Mouse (Mus musculus): ENCODE measurements around the gene Slc4a3. TPM values are rescaled to one million over a fixed set of nuclear protein-coding genes. Genes with fewer than 3 reads are reported as not detected.

Slc4a3 gene
- polyA plus RNA-seq, 1 experiment from 2014 or later, result 25.4 TPM

DNA sequence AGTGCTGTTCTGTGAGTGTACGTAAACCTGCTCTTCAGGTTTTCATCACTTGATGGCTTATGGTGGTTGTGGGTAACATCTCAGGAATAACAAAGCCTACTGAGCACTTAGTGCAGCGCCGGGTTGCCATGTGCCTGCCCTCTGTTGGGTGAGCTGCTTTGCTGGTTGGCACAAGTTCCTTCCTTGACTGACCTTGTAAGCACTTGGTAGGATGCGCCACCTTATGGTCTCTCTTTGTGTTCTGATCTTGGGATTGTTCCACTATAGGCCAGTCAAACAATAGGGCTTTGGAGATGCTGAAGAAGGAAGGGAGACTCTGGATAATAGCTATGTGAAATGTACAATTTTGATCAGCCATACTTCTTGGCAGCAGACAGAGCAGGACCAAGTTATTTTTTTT lies 15.5 kb upstream of the Slc4a3 start:
- Histone ChIP-seq H3K36me3 (peaks cover 84% of the 10 kb centered on the region), H3K9me3 (no peaks in the 10 kb centered on the region), H3K27me3 (replicated peaks) (no peaks in the 10 kb centered on the region), H3K9ac (no peak overlapping the region), H3K4me2 (no peak overlapping the region), H3K4me1 (no peaks in the 10 kb centered on the region), H3K27ac (replicated peaks) (no peak overlapping the region), H3K4me3 (no peak overlapping the region)
- 62% methylated on average over 4 of the region's 4 CpGs for WGBS
- ATAC-seq (ENCODE audit: extremely low read depth, insufficient number of reproducible peaks, low FRiP score, low TSS enrichment), result no peak

- Histone ChIP-seq H3K4me1 (no peaks in the 10 kb centered on the region), H3K36me3 (peaks cover 79% of the 10 kb centered on the region), H3K9me3 (no peaks in the 10 kb centered on the region), H3K9ac (no peak overlapping the region), H3K4me2 (no peak overlapping the region), H3K4me3 (no peak overlapping the region), H3K27ac (replicated peaks) (no peak overlapping the region), H3K27me3 (replicated peaks) (no peaks in the 10 kb centered on the region)
- 85% methylated on average over 19 of the region's 19 CpGs for WGBS
- no peak for ATAC-seq (ENCODE audit: extremely low read depth, insufficient number of reproducible peaks, low FRiP score, low TSS enrichment)
Measured at GRCm38 (mm10) chr1:75532280-75533172, 13.5 kb upstream of the Slc4a3 start.

DNA sequence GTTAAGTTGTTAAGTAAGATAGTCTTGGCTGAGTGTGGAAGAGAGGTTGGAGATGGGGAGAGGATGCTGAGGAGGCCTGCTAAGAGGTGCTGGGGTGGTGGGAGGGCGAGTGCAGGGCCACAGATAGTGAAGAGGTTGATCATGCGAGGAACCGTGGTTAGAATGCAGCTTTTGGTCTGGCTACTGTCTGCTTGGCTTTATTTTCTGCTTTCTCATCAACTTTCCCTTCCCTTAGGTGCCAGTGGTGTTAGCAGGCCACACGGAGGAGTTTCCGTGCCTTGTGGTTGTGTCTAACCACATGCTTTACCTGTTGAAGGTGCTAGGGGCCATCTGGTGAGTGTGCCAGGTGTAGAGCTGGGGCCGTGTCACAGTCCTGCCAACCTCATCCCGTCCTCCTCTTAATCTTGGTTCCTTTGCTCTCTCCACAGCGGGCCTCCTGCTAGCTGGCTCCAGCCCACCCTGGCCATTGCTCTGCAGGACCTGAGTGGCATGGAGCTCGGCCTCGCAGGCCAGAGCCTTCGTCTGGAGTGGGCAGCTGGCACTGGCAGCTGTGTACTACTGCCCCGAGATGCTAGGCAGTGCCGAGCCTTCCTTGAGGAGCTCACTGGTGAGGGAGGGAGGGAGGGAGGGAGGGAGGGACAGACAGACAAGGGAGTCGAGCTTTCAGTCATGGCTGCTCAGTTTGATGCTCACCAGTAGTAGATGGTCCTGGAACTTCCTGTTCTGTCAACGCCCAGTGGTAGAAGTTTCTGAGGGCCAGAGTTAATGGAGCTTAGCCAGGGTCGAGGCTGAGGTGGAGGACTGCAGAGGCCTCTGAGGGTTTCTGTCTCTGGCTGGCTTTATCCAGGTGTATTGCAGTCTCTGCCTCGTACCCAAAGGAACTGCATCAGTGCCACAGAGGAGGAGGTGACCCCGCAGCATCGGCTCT lies 12.5 kb upstream of the Slc4a3 start:
- no peaks in the 10 kb centered on the region for H3K27me3 ChIP-seq (replicated peaks)

DNA sequence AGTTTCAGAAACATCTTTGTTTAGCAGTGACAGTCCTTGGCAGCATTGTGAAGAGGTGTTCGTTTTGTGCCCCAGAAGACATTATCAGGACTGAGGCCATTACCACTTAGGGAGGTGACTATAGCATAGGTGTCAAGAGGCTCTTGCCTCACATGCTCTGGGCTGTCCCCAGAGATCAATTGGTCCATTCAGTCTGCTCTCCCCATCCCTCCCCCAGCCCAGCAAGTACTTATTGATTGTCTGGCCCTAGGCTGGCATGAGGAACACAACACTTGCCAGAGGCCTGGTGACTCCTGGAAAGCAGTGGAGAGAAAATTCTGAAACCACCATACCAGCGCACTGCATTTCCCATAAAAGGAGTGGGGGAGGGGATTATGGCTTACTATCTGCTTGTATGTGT lies 8.5 kb upstream of the Slc4a3 start:
- no peak overlapping the region for H3K9ac ChIP-seq
- no peak overlapping the region for H3K27ac ChIP-seq (replicated peaks)
- WGBS, result 61% methylated on average over 2 of the region's 2 CpGs
- no peak for ATAC-seq (ENCODE audit: extremely low read depth, insufficient number of reproducible peaks, low FRiP score, low TSS enrichment)
- H3K27me3 ChIP-seq (replicated peaks), result no peaks in the 10 kb centered on the region
- H3K4me2 ChIP-seq, result no peak overlapping the region
- no peak overlapping the region for H3K4me3 ChIP-seq
- no peaks in the 10 kb centered on the region for H3K9me3 ChIP-seq
- H3K36me3 ChIP-seq, result peaks cover 40% of the 10 kb centered on the region
- no peaks in the 10 kb centered on the region for H3K4me1 ChIP-seq

More for the DNA sequence above, 12.5 kb upstream of the Slc4a3 start:
- H3K9ac ChIP-seq, result no peak overlapping the region
- no peaks in the 10 kb centered on the region for H3K4me1 ChIP-seq
- H3K4me3 ChIP-seq, result no peak overlapping the region
- no peaks in the 10 kb centered on the region for H3K9me3 ChIP-seq
- H3K27ac ChIP-seq (replicated peaks), result no peak overlapping the region
- WGBS, result 80% methylated on average over 19 of the region's 19 CpGs
- H3K4me2 ChIP-seq, result no peak overlapping the region
- H3K36me3 ChIP-seq, result peaks cover 68% of the 10 kb centered on the region
- no peak for ATAC-seq (ENCODE audit: extremely low read depth, insufficient number of reproducible peaks, low FRiP score, low TSS enrichment)

- Histone ChIP-seq H3K27ac (replicated peaks) (no peak overlapping the region), H3K4me2 (no peak overlapping the region), H3K4me3 (no peak overlapping the region), H3K27me3 (replicated peaks) (no peaks in the 10 kb centered on the region), H3K36me3 (peaks cover 30% of the 10 kb centered on the region), H3K9me3 (no peaks in the 10 kb centered on the region), H3K9ac (no peak overlapping the region), H3K4me1 (no peaks in the 10 kb centered on the region)
- WGBS, result 72% methylated on average over 9 of the region's 9 CpGs
- ATAC-seq (ENCODE audit: extremely low read depth, insufficient number of reproducible peaks, low FRiP score, low TSS enrichment), result no peak
Measured at GRCm38 (mm10) chr1:75538597-75539190, 7.4 kb upstream of the Slc4a3 start.

- H3K4me3 ChIP-seq, result no peak overlapping the region
- no peak overlapping the region for H3K4me2 ChIP-seq
- ATAC-seq (ENCODE audit: extremely low read depth, insufficient number of reproducible peaks, low FRiP score, low TSS enrichment), result no peak
- H3K9me3 ChIP-seq, result no peaks in the 10 kb centered on the region
- peaks cover 7% of the 10 kb centered on the region for H3K4me1 ChIP-seq
- H3K36me3 ChIP-seq, result peaks cover 4% of the 10 kb centered on the region
- no peak overlapping the region for H3K27ac ChIP-seq (replicated peaks)
- no peak overlapping the region for H3K9ac ChIP-seq
- WGBS, result 88% methylated on average over 7 of the region's 7 CpGs
- no peaks in the 10 kb centered on the region for H3K27me3 ChIP-seq (replicated peaks)
Measured at GRCm38 (mm10) chr1:75541496-75541895, 4.6 kb upstream of the Slc4a3 start.

DNA sequence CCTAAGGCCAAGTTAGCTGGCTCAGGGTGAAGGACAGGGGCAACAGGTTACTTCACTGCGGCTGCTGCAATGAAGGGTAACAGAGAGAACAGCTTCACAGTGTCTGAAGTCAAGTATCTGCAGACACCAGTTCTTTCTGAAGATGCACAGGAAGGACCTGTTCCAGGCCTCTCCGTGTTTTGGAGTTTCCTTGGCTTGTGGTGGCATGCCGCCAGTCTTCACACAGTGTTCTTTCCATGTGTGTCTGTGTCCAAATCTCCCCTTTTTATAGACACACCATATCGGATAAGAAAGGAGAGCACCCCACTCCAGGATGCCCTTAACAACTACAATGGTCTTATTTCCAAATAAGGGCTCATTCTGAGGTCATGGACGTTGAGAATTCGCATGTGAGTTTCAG lies 1.7 kb upstream of the Slc4a3 start:
- H3K27ac ChIP-seq (replicated peaks), result no peak overlapping the region
- H3K36me3 ChIP-seq, result peaks cover 18% of the 10 kb centered on the region
- 0 out of 2 replicates have a peak, but pooled peaks cover 6% of the 10 kb centered on the region for H3K27me3 ChIP-seq (replicated peaks)
- WGBS, result 77% methylated on average over 6 of the region's 6 CpGs
- no peaks in the 10 kb centered on the region for H3K9me3 ChIP-seq
- H3K9ac ChIP-seq, result no peak overlapping the region
- no peak overlapping the region for H3K4me2 ChIP-seq
- no peak overlapping the region for H3K4me3 ChIP-seq
- peaks cover 33% of the 10 kb centered on the region for H3K4me1 ChIP-seq
- ATAC-seq (ENCODE audit: extremely low read depth, insufficient number of reproducible peaks, low FRiP score, low TSS enrichment), result no peak

DNA sequence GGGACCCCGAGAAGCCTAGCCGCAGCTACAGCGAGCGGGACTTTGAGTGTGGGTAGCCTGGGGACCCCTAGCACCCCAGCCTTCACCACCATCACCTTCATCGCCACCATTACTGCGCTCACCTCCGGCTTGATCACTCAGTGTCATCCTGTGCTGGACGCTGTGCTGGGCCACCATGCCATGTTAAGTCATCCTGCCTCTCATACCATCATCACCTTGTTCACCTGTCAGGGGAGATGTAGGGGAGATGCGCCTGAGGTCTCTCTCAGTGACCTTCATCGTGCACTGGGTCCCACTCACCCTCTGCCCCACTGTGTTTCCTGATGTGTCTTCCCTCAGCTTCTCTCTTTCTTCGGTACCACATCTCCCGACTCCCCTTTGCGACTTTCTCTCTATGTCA lies 1.3 kb downstream of the Slc4a3 start:
- Histone ChIP-seq H3K4me2 (peak overlapping the region; percentile 79), H3K36me3 (peaks cover 45% of the 10 kb centered on the region), H3K27me3 (replicated peaks) (0 out of 2 replicates have a peak, but pooled peaks cover 6% of the 10 kb centered on the region), H3K4me1 (peaks cover 43% of the 10 kb centered on the region), H3K27ac (replicated peaks) (peak overlapping the region; percentile 80; the same call in 1 of the 2 replicates), H3K9ac (peak overlapping the region; percentile 95), H3K4me3 (peak overlapping the region; percentile 84), H3K9me3 (no peaks in the 10 kb centered on the region)
- WGBS, result 86% methylated on average over 13 of the region's 13 CpGs
- no peak for ATAC-seq (ENCODE audit: extremely low read depth, insufficient number of reproducible peaks, low FRiP score, low TSS enrichment)

DNA sequence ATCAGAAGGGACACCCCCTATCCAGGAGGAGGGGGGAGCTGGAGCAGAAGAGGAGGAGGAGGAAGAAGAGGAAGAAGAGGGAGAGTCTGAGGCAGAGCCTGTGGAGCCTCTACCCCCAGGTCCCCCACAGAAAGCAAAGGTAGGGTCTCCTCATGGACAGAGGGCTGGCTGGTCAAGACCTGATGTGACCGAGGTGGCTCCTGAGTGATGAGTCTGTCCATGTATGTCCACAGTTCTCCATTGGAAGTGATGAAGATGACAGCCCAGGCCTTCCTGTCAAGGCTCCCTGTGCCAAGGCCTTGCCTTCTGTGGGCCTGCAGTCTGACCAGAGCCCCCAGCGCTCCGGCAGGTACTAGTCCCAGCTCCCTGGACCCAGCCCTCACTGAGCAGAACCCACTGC lies 2.0 kb downstream of the Slc4a3 start:
- no peak for ATAC-seq (ENCODE audit: extremely low read depth, insufficient number of reproducible peaks, low FRiP score, low TSS enrichment)
- Histone ChIP-seq H3K27ac (replicated peaks) (no peak overlapping the region), H3K36me3 (peaks cover 53% of the 10 kb centered on the region), H3K9ac (no peak overlapping the region), H3K4me3 (no peak overlapping the region), H3K27me3 (replicated peaks) (0 out of 2 replicates have a peak, but pooled peaks cover 6% of the 10 kb centered on the region), H3K4me1 (peaks cover 43% of the 10 kb centered on the region), H3K9me3 (no peaks in the 10 kb centered on the region), H3K4me2 (no peak overlapping the region)
- WGBS, result 92% methylated on average over 3 of the region's 3 CpGs

GRCm38 (mm10) chr1:75548871-75549270 lies 2.8 kb downstream of the Slc4a3 start:
- Histone ChIP-seq H3K9me3 (no peaks in the 10 kb centered on the region), H3K4me1 (peaks cover 43% of the 10 kb centered on the region), H3K27me3 (replicated peaks) (0 out of 2 replicates have a peak, but pooled peaks cover 6% of the 10 kb centered on the region), H3K4me2 (peak overlapping the region; percentile 33; the same call in 1 of the 2 replicates), H3K4me3 (no peak overlapping the region), H3K9ac (peak overlapping the region; percentile 65), H3K27ac (replicated peaks) (peak overlapping the region; percentile 48), H3K36me3 (peaks cover 61% of the 10 kb centered on the region)
- WGBS, result 80% methylated on average over 17 of the region's 17 CpGs
- no peak for ATAC-seq (ENCODE audit: extremely low read depth, insufficient number of reproducible peaks, low FRiP score, low TSS enrichment)
